Mouse (Mus musculus) midbrain, embryonic 16.5 days (tissue): Measurements from ENCODE around the gene Lrrc15. TPM values are rescaled to one million over a fixed set of nuclear protein-coding genes. Genes with fewer than 3 reads are reported as not detected.

ENCODE experiments used
- polyA plus RNA-seq: library from polyadenylated mRNA; unstranded; fragments of >200 nt; fragmentation: Nextera tagmentation; extraction: Ambion mirVana; gene quantifications from 2 replicates; pipeline ENCODE4 v1.2.1, GENCODE M21; 2015

Gene Lrrc15
- polyA plus RNA-seq, 1 experiment from 2014 or later, result 0.25 TPM

Other genes starting within 250 kb of the Lrrc15 start
- 7.6 and 9.4 TPM in 2 replicates for gene Hes1, start 218.9 kb downstream of the Lrrc15 start, polyA plus RNA-seq
- gene Cpn2, start 15.8 kb downstream of the Lrrc15 start, polyA plus RNA-seq, result not detected in 2 replicates
- 0.55 and 0.62 TPM in 2 replicates for gene Gp5, start 27.5 kb upstream of the Lrrc15 start, polyA plus RNA-seq
- 7.5 and 8.3 TPM in 2 replicates for gene Atp13a3, start 122.7 kb upstream of the Lrrc15 start, polyA plus RNA-seq